Mouse (Mus musculus): ENCODE measurements around the gene Hacd1. TPM values are rescaled to one million over a fixed set of nuclear protein-coding genes. Genes with fewer than 3 reads are reported as not detected.

Hacd1 gene
- total and polyA plus RNA-seq, 3 experiments, result 14.6 to 23.1 TPM; not detected in 1

DNA sequence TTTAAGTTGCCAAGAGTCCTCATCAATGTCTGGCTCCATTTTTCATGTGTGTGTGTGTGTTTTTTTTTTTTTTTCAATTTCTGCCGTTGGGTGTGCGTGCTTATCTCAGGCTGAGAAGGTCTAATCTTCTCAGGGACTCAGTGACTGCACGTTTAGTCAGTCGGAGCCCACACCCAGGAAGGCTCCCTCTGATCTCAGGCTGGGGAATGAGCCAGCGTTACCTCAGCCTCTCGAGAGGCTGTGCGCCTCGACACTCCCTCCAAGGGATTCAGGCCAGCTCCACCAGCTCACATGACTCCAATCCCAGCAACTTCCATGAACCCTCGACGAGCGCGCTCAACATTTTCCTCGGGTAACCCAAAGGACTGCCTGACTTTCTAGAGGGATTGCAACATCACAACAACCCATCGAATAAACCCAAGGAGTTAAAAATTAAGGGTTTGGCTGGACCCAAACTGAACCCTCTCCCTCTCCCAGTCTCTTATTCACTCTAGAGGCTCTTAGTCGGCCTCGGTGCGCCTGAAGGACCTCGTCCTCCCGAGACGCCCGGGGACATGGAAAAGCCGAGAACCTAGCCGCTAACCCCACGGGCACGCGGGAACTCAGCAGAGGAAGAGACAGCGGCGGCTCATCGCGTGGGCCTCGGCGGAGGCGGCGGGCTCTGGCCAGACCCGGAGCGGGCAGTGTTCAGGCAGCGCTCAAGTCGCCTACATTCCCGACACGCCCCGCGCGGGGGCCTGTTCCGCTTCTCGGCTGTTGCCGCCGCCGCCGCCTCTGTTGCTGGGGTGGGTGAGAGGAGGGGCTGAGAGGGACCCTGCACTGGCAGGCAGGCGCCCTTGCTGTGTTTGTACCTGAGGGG, 17.7 kb upstream of the Hacd1 start, which contains the start of gene Stam (continued):
- peak; percentile 94; the same call in 1 of the 2 replicates for TF ChIP-seq CHD1 (IDR thresholded peaks at IDR 0.05; ENCODE audit: low read depth, low read length)
- peak; percentile 91 for TF ChIP-seq ZMIZ1 (IDR thresholded peaks at IDR 0.05; ENCODE audit: low read depth, low read length)
- no peak for TF ChIP-seq MEF2A (IDR thresholded peaks at IDR 0.05; ENCODE audit: extremely low read depth, insufficient replicate concordance, low read depth, low read length, poor library complexity, severe bottlenecking)
- no peak for TF ChIP-seq CHD2 (IDR thresholded peaks at IDR 0.05; ENCODE audit: low read length)

DNA sequence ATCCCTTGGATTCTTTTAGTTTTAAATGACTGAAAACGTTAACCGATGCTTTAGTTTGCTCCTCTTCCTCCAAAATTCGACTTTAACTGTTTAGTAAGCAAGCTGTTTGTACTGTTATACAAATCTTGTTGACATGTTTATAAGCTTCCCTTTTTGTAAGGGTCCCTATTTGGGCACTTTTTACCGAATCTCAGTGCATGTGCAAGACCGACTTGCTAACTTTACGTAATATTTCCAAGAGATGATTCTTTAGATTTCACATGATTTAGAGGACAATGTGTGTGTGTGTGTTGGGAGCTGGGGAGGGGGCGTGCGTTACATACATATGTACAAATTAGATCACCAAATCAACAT, 17.1 kb upstream of the Hacd1 start:
- Histone ChIP-seq H3K9ac (ENCODE audit: control insufficient read depth, low read depth, low read length, poor library complexity, severe bottlenecking) (peak overlapping the region; percentile 93), H3K4me3 (ENCODE audit: control insufficient read depth in 1 of 2, insufficient read depth in 1 of 2, low read depth in 2 of 2, low read length in 2 of 2) (peak overlapping the region; percentile 66 to 98), H3K36me3 (ENCODE audit: control insufficient read depth in 1 of 2, insufficient read depth in 2 of 2, low read length in 2 of 2) (peaks cover 0 to 37% of the 10 kb centered on the region in 2 experiments; a peak in 2 of 4 replicates), H3K4me1 (ENCODE audit: control insufficient read depth in 1 of 2, insufficient read depth in 2 of 2, low read length in 2 of 2) (peaks cover 17 to 23% of the 10 kb centered on the region in 2 experiments), H3K9me3 (replicated peaks; ENCODE audit: insufficient read depth, low read length) (no peaks in the 10 kb centered on the region), H3K27ac (ENCODE audit: control insufficient read depth, low read depth, low read length) (peak overlapping the region; percentile 100), H3K27me3 (ENCODE audit: control insufficient read depth in 1 of 2, insufficient read depth in 2 of 2, low read length in 2 of 2) (no peaks in the 10 kb centered on the region), H3K79me2 (ENCODE audit: control insufficient read depth, insufficient read depth, low read length, poor library complexity) (peaks cover 31% of the 10 kb centered on the region)
- DNase-seq (ENCODE audit: low read depth, low spot score), result no peak
- TF ChIP-seq TCF12 (IDR thresholded peaks at IDR 0.05; ENCODE audit: low read depth, low read length) (no peak), ZMIZ1 (IDR thresholded peaks at IDR 0.05; ENCODE audit: low read depth, low read length) (no peak), NELFE (IDR thresholded peaks at IDR 0.05; ENCODE audit: low read depth, low read length) (no peak), MAFK (IDR thresholded peaks at IDR 0.05; ENCODE audit: borderline replicate concordance, low read depth, low read length) (no peak), ETS1 (IDR thresholded peaks at IDR 0.05; ENCODE audit: low read depth, low read length) (no peak), GATA1 (IDR thresholded peaks at IDR 0.05; ENCODE audit: low read depth, low read length) (no peak), MYC (IDR thresholded peaks at IDR 0.05; ENCODE audit: low read depth, low read length) (no peak; the same call in 1 of the 2 replicates), NRF1 (IDR thresholded peaks at IDR 0.05; ENCODE audit: insufficient read depth, low read depth, low read length, poor library complexity, severe bottlenecking) (no peak), SMC3 (IDR thresholded peaks at IDR 0.05; ENCODE audit: low read depth, low read length) (no peak), ZC3H11A (IDR thresholded peaks at IDR 0.05; ENCODE audit: low read depth, low read length) (no peak), ZKSCAN1 (IDR thresholded peaks at IDR 0.05; ENCODE audit: low read depth, low read length) (no peak), POLR2AphosphoS5 (IDR thresholded peaks at IDR 0.05; ENCODE audit: borderline replicate concordance, low read depth, low read length) (no peak), UBTF (IDR thresholded peaks at IDR 0.05; ENCODE audit: borderline replicate concordance, insufficient read depth, low read depth, low read length) (no peak), HCFC1 (IDR thresholded peaks at IDR 0.05; ENCODE audit: low read depth, low read length) (no peak), E2F4 (IDR thresholded peaks at IDR 0.05; ENCODE audit: borderline replicate concordance, low read depth, low read length) (no peak), POLR2AphosphoS2 (IDR thresholded peaks at IDR 0.05; ENCODE audit: low read length) (no peak), ELF1 (IDR thresholded peaks at IDR 0.05; ENCODE audit: low read depth, low read length) (no peak), MYB (IDR thresholded peaks at IDR 0.05; ENCODE audit: low read depth, low read length) (no peak), KAT2A (conservative IDR thresholded peaks at IDR 0.05; ENCODE audit: low read depth, low read length) (no peak)

All from MEL (cell line).